Mouse (Mus musculus) adrenal gland, adult 18-20 months (tissue): Measurements from ENCODE around the gene Jam3. TPM values are rescaled to one million over a fixed set of nuclear protein-coding genes. Genes with fewer than 3 reads are reported as not detected.
A peak's percentile ranks its signal among the peaks of the same experiment; 100 is the strongest.

ENCODE experiments used
- DNase-seq, 2 experiments: peaks; one replicate each; pipeline ENCODE4 v3.0.0; 2021 to 2022; ENCODE audit warnings: low spot score in 2 of 2
- total RNA-seq, 2 experiments: library from RNA; stranded (reverse); gene quantifications; 1 replicate in 1 of 2; 2 replicates in 1 of 2; pipeline ENCODE4 v1.2.3; 2021

Jam3 gene
- total RNA-seq, 2 experiments from 2014 or later: 32.4 to 35.4 TPM

- no peak for DNase-seq
Measured at GRCm38 (mm10) chr9:27121254-27121653, 34.0 kb downstream of the Jam3 start.

DNA sequence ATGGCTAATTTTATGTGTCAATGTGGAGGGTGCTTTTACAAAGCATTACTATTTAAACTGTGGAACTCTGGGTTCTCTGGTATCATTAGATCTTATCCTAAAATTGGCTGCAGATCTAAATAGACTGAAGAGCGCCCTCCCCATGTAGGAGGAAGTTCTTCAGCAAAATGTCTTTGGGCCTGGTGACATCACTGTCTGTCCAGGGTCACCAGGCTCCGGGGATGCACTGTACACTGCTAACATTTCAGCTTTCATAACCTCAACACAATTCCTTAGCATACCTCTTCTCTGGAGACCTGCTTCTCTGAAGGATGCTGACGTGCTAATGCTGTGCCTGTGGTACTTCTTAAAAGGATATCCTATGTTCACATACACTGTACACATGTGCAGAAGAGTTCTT, 43.5 kb downstream of the Jam3 start:
- DNase-seq: no peak

DNA sequence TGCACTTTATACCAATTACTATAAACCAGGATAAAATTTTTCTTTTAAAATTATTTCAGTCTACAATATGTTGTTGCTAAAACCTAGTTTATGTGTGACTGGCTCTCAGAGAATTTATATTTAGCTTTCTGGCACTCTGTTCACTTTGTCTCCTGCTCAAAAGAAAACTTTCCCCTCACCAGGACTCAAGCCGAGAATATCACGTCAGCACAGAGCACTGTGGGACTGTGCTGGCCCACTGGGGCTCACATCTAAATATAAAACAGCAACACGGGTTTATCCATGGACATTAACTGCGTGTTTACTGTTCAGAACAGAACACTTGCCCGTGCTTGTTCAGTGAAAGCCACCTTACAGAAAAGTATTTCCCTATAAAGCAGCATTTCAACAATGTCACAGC, 44.5 kb downstream of the Jam3 start:
- DNase-seq: no peak

GRCm38 (mm10) chr9:27109533-27110514, 45.4 kb downstream of the Jam3 start:
- peak; percentile 35 to 50 for DNase-seq

DNA sequence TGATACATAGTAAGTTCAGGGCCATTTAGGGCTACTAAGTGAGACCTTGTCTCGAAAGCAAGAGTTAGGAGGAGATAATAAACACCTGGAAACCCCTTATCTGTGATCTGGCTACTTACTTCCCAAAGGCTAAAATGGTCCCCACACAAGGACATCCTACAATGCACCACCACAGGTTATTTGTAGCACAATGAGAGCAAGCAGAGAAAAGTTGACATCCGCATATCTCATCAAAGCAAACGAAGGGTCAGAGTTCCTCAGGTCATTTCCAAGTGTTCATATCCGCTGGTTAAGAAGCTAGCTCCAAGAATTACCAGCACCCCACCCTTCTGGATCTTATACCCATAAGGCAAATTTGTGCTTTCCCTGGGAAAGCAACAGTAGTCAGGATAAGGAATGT, 46.8 kb downstream of the Jam3 start:
- DNase-seq: no peak

DNA sequence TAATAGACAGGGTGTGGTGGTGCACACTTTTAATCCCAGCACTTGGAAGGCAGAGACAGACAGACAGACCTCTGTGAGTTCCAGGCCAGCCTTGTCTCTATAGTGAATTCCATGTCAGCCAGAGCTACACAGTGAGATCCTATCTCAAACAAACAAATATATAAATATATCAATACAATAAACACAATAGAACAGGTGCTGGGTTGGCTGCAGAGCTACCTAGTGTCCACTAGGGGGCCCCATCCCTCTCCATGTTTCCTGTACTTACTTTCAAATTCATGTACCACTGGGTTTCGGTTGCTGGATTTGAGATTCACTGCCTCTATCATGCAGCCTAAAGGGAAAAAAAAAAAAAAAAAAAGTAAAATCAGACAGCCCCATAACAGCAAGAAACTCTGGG, 49.1 kb downstream of the Jam3 start:
- DNase-seq: peak; percentile 47

DNA sequence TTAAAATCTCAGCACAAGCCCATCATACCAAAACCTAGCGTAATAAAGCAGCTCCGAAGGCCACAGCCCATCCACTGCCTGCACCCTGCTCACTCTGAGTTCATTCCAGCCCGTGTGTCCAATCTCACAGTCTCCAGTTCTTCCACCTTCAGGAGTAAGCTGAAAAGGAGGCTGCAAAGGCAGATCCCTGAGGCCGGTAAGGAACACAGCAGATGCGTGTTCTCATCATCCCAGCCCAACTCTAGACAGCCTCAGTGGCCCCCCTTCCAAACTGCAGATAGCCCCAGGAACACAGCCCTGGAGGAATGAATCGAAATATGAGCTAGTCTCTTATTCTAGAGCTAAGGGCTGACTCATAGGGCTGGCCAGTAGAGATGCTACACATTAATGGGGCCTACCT, 53.8 kb downstream of the Jam3 start:
- DNase-seq: no peak

DNA sequence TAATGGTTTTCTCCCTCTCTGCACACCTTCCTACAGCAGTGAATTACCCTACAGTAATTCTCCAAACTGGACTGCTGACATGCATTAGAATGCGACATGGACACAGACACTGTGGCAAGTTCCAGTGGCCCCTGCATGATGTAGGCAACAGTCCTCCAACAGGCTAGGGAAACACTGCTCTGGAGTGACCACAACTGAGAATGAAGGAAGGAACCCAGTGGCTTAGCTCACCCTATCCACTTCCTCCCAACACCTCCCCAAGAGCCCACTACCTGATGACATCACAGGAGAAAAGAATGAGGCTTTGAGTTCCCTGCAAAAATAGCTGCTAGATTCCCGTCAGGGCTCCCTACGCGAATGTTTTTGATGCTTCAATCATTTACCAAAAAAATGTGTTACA, 55.7 kb downstream of the Jam3 start:
- DNase-seq: no peak

DNA sequence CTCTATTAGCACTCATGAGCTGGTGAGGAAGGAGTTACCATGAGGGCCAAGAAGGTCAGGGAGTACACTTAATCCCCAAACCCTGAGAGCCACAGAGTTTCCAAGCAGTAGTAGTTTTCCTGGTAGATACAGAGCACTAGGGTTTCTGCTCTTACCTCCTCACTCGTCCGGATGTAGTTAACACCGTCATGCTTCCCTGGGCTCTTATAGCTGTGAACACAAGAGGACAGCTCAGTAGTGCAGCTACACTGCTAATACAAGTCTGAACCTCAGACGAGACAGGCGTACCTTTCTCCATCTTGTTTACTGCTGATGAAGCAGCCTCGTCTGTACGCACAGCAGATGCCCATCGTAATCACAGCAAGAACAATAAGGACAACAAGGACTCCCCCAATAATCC, 56.7 kb downstream of the Jam3 start:
- no peak for DNase-seq

DNA sequence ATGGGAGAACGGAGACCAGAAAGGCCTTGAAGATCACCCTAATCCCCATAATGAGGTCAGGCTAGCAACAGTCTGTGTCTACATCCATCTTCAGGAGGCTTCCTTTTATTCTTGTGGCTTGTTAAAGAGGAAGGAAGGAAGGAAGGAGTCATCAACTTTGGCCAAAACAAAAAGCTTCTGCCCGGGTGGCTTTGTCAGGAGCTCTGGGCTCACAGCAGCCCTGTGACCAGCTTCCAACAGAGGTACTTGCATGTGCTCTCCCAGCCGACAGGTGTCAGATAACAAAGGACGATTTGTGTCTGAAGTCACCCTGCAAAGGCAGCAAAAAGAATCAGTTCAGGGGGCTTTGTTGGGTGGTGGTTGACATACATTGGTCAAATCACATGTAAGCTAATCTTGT, 57.1 kb downstream of the Jam3 start:
- DNase-seq: no peak

DNA sequence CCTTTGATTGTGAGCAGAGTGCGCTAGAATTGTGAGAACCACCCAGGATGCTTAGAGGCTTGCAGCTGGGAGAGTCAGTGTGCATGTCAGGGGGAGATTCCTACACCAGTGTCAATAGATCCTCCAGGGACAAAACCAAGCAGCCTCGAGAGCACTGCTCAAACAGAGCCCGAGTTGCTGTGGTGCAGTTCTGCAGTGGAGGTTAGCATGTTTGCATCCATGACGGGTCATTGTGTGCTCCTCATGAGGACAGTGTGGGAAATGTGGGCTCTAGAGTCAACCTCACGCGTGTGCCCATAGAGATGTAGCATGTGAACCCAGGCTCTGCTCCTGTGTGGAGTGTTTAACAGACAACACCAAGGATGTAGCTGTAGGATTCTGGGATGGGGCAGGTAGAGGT, 62.3 kb downstream of the Jam3 start:
- no peak for DNase-seq

- DNase-seq: no peak
Measured at GRCm38 (mm10) chr9:27090801-27091775, 64.1 kb downstream of the Jam3 start.

DNA sequence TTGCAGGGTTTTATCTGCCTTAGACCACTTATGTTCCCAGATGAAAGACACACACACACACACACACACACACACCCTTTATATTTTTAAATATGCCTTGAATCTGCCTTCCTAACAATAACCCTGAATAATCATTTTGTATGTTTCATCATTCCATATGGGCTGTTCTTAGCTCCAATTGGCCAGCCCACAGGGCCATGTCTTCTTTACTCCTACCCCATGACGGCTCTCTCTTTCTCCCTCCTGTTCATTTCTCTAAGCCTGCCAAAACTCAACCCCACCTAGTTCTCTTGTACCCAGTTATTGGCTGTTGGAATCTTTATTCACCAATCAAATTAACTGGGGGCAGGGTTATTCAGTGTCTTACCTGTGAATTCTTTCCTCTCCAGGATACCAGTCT, 65.1 kb downstream of the Jam3 start:
- no peak for DNase-seq

DNA sequence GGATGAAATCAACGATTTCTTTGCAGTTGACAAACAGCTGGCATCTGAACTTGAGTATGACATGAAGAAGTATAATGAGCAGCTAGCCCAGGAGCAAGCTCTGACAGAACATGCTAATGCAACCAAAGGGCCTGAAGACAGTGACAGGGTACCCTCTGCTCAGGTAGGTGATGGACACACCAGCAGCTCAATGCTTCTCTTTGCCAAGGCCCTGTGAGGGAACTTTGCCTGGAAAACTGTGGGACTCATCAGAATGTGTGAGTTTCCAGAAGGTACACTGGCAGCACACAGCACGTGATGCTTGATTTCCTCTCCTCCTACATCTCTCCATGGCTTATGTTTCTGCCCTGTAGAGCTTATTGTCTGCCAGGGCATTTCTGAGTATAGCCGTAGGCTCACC, 67.8 kb downstream of the Jam3 start:
- DNase-seq: no peak

- no peak for DNase-seq
Measured at GRCm38 (mm10) chr9:27086256-27086655, 69.0 kb downstream of the Jam3 start.

- DNase-seq: no peak
Measured at GRCm38 (mm10) chr9:27075812-27076211, 79.4 kb downstream of the Jam3 start.

DNA sequence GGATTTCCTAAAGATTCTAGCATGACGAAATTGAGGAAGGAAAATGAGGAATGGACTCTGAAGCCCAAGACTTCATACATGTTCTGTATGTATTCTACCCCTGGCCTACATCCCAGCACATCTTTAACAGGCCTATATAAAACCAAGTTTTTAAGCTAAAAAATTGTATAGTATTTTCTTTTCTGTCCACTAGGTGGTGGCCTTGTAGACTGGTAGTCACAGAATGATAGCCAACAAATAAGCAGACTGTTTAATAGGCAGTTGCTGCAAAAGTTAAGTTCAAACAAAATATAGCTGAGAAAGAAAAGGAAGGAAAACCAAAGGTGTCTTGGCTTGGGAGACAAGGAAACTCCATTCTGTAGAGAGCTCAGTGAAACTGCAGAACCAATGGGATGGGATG, 80.5 kb downstream of the Jam3 start:
- DNase-seq: no peak

DNA sequence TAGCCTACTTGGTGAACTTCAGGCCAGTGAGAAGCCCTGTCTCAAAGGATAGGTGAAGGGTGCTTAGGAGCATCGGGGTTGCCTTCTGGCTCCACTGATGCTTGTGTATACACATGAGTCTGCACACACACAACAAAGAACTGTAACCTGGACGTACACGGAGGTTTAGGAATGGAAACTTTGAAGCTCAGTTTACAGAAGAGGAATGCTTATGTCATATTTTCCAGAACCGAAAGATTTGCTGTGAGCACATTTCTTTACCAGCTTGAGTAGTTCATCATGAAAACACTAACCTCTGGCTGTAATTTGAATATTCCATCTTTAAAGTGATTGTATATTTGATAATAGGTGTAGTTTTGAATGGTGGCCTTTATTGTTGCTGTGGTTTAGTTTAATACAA, 84.3 kb downstream of the Jam3 start:
- no peak for DNase-seq

- no peak for DNase-seq
Measured at GRCm38 (mm10) chr9:27058341-27058740, 96.9 kb downstream of the Jam3 start.

- DNase-seq: no peak
Measured at GRCm38 (mm10) chr9:27049492-27049891, 105.7 kb downstream of the Jam3 start.
